ENCODE assay signal across 18 mouse cellular contexts in genomic region chr5:115726019-115726418, GRCm38 (mm10).
"Had no signal": no experiment of that assay in that cellular context is flagged by ENCODE, and none has a peak within 500 bp of the region (broad histone marks: within the 10 kb centered on the region; RNA-seq: fewer than 3 reads in every experiment).

No protein-coding gene starts in this region.

- DNase-seq: kidney, adult 8-10 months; kidney, postnatal 14 days; liver; lung, adult 18-20 months; lung, postnatal 14 days; right cerebral cortex, postnatal 14 days; right cerebral cortex, postnatal 4 days had no signal

- H3K9me3 ChIP-seq: kidney, embryonic 15.5 days; limb, embryonic 10.5 days; limb, embryonic 13.5 days; liver, embryonic 12.5 days; liver, embryonic 15.5 days; midbrain, embryonic 12.5 days; midbrain, embryonic 15.5 days; neural tube, embryonic 12.5 days; neural tube, embryonic 15.5 days had no signal

- H3K4me3 ChIP-seq: kidney, embryonic 15.5 days; limb, embryonic 10.5 days; limb, embryonic 13.5 days; liver, embryonic 12.5 days; liver, embryonic 15.5 days; midbrain, embryonic 12.5 days; midbrain, embryonic 15.5 days; neural tube, embryonic 12.5 days; neural tube, embryonic 15.5 days had no signal

- H3K27ac ChIP-seq: kidney, embryonic 15.5 days; limb, embryonic 10.5 days; limb, embryonic 13.5 days; liver, embryonic 12.5 days; liver, embryonic 15.5 days; macrophage; midbrain, embryonic 12.5 days; midbrain, embryonic 15.5 days; neural tube, embryonic 12.5 days; neural tube, embryonic 15.5 days; stomach, postnatal 0 days had no signal

- H3K4me2 ChIP-seq: kidney, embryonic 15.5 days; limb, embryonic 13.5 days; liver, embryonic 12.5 days; liver, embryonic 15.5 days; midbrain, embryonic 12.5 days; midbrain, embryonic 15.5 days; neural tube, embryonic 12.5 days; neural tube, embryonic 15.5 days had no signal

- H3K36me3 ChIP-seq: kidney, embryonic 15.5 days; limb, embryonic 10.5 days; limb, embryonic 13.5 days; liver, embryonic 12.5 days; liver, embryonic 15.5 days; midbrain, embryonic 12.5 days; midbrain, embryonic 15.5 days had no signal

- H3K27me3 ChIP-seq: midbrain, embryonic 15.5 days; neural tube, embryonic 15.5 days had no signal

- H3K9ac ChIP-seq: kidney, embryonic 15.5 days; limb, embryonic 13.5 days; liver, embryonic 12.5 days; liver, embryonic 15.5 days; midbrain, embryonic 12.5 days; midbrain, embryonic 15.5 days; neural tube, embryonic 12.5 days; neural tube, embryonic 15.5 days had no signal

- ATAC-seq: liver, embryonic 12.5 days; midbrain, embryonic 15.5 days had no signal
